30 mouse cellular contexts compared by ENCODE assay signal in genomic region chr14:12409811-12410210, GRCm38 (mm10).
"Had no signal": no experiment of that assay in that cellular context is flagged by ENCODE, and none has a peak within 500 bp of the region (broad histone marks: within the 10 kb centered on the region; RNA-seq: fewer than 3 reads in every experiment).

No protein-coding gene starts in this region.

- DNase-seq: left cerebral cortex, postnatal 4 days; liver; liver, embryonic 13.5 days; liver, postnatal 0 days; lung, adult 18-20 months; lung, adult 2 months; lung, embryonic 14.5 days; lung, postnatal 10 days; lung, postnatal 14 days; lung, postnatal 36 days; lung, postnatal 4 days; midbrain, embryonic 14.5 days had no signal

- H3K27me3 ChIP-seq: limb, embryonic 12.5 days; limb, embryonic 13.5 days; limb, embryonic 15.5 days; liver, embryonic 12.5 days; liver, embryonic 13.5 days; liver, embryonic 15.5 days; lung, embryonic 15.5 days; megakaryocyte, embryonic 14.5 days; neural tube, embryonic 12.5 days had no signal

- H3K4me1 ChIP-seq: limb, embryonic 10.5 days; limb, embryonic 12.5 days; limb, embryonic 13.5 days; limb, embryonic 15.5 days; liver, embryonic 12.5 days; liver, embryonic 13.5 days; liver, embryonic 15.5 days; lung, embryonic 15.5 days; megakaryocyte, embryonic 14.5 days; midbrain, embryonic 10.5 days; midbrain, embryonic 12.5 days; midbrain, embryonic 15.5 days; neural tube, embryonic 12.5 days had no signal

- H3K9ac ChIP-seq: limb, embryonic 12.5 days; limb, embryonic 13.5 days; limb, embryonic 15.5 days; liver, embryonic 12.5 days; liver, embryonic 13.5 days; liver, embryonic 14.5 days; liver, embryonic 15.5 days; liver, postnatal 0 days; lung, embryonic 14.5 days; lung, embryonic 15.5 days; midbrain, embryonic 12.5 days; midbrain, embryonic 13.5 days; midbrain, embryonic 15.5 days; neural tube, embryonic 12.5 days had no signal

- H3K4me3 ChIP-seq: limb, embryonic 10.5 days; limb, embryonic 12.5 days; limb, embryonic 13.5 days; limb, embryonic 15.5 days; liver, embryonic 12.5 days; liver, embryonic 13.5 days; liver, embryonic 15.5 days; lung, embryonic 15.5 days; megakaryocyte, embryonic 14.5 days; midbrain, embryonic 10.5 days; midbrain, embryonic 12.5 days; midbrain, embryonic 13.5 days; midbrain, embryonic 15.5 days; myocyte; neural tube, embryonic 12.5 days had no signal

- H3K4me2 ChIP-seq: limb, embryonic 12.5 days; limb, embryonic 13.5 days; limb, embryonic 15.5 days; liver, embryonic 11.5 days; liver, embryonic 12.5 days; liver, embryonic 13.5 days; liver, embryonic 15.5 days; lung, embryonic 14.5 days; lung, embryonic 15.5 days; midbrain, embryonic 11.5 days; midbrain, embryonic 12.5 days; midbrain, embryonic 13.5 days; midbrain, embryonic 15.5 days; neural tube, embryonic 12.5 days had no signal

- H3K27ac ChIP-seq: limb, embryonic 10.5 days; limb, embryonic 12.5 days; limb, embryonic 13.5 days; limb, embryonic 15.5 days; liver, embryonic 12.5 days; liver, embryonic 13.5 days; liver, embryonic 14.5 days; liver, embryonic 15.5 days; lung, embryonic 15.5 days; macrophage; midbrain, embryonic 10.5 days; midbrain, embryonic 12.5 days; midbrain, embryonic 13.5 days; midbrain, embryonic 15.5 days; neural tube, embryonic 12.5 days had no signal

- H3K36me3 ChIP-seq: limb, embryonic 10.5 days; limb, embryonic 12.5 days; limb, embryonic 13.5 days; limb, embryonic 15.5 days; liver, embryonic 12.5 days; liver, embryonic 13.5 days; liver, embryonic 15.5 days; lung, embryonic 15.5 days; midbrain, embryonic 10.5 days had no signal

- H3K9me3 ChIP-seq: limb, embryonic 10.5 days; limb, embryonic 12.5 days; limb, embryonic 13.5 days; limb, embryonic 15.5 days; liver, embryonic 12.5 days; liver, embryonic 13.5 days; liver, embryonic 15.5 days; lung, embryonic 15.5 days; midbrain, embryonic 10.5 days; midbrain, embryonic 12.5 days; midbrain, embryonic 13.5 days; midbrain, embryonic 15.5 days; neural tube, embryonic 12.5 days had no signal
